Mouse (Mus musculus) limb, embryonic 14.5 days (tissue): Measurements from ENCODE around the gene Pyroxd1. TPM values are rescaled to one million over a fixed set of nuclear protein-coding genes. Genes with fewer than 3 reads are reported as not detected.

Source experiments
- ATAC-seq: fragments of 200-750 bp; cut with Nextera tagmentation; 2 replicates; pipeline ENCODE4 v1.8.0; 2017; ENCODE audit warnings: low read depth, moderate number of reproducible peaks, moderate TSS enrichment; ENCODE audit not compliant: low FRiP score
- DNase-seq: peaks from one replicate; pipeline ENCODE4 v3.0.0-alpha.2; 2015; ENCODE audit warnings: low spot score
- H3K27ac ChIP-seq: fragments of 300-500 bp; sonication (generic); replicated peaks from 2 replicates; pipeline ENCODE4 v1.5.1; 2014; ENCODE audit warnings: low read depth, mild to moderate bottlenecking, low read length, moderate library complexity, mixed read lengths
- H3K27me3 ChIP-seq: fragments of 300-500 bp; sonication (generic); 2 replicates; pipeline ENCODE4 v1.6.1; 2014; ENCODE audit warnings: low read length, mixed read lengths; ENCODE audit not compliant: control insufficient read depth, insufficient read depth
- H3K36me3 ChIP-seq: fragments of 300-500 bp; sonication (generic); 2 replicates; pipeline ENCODE4 v1.6.1; 2014; ENCODE audit warnings: mild to moderate bottlenecking, low read length, moderate library complexity, mixed read lengths; ENCODE audit not compliant: control insufficient read depth, insufficient read depth
- H3K4me1 ChIP-seq: fragments of 300-500 bp; sonication (generic); 2 replicates; pipeline ENCODE4 v1.6.1; 2014; ENCODE audit warnings: antibody characterized with exemption, low read length, mixed read lengths; ENCODE audit not compliant: control insufficient read depth, insufficient read depth
- H3K4me2 ChIP-seq: fragments of 300-500 bp; sonication (generic); replicated peaks from 2 replicates; pipeline ENCODE4 v1.6.1; 2014; ENCODE audit warnings: low read depth, mild to moderate bottlenecking, low read length, moderate library complexity; ENCODE audit not compliant: severe bottlenecking
- H3K4me3 ChIP-seq: fragments of 300-500 bp; sonication (generic); replicated peaks from 2 replicates; pipeline ENCODE4 v1.5.1; 2014; ENCODE audit warnings: low read length
- H3K9ac ChIP-seq: fragments of 300-500 bp; sonication (generic); 2 replicates; pipeline ENCODE4 v1.6.1; 2014; ENCODE audit warnings: mild to moderate bottlenecking, low read depth, low read length, moderate library complexity; ENCODE audit not compliant: severe bottlenecking
- H3K9me3 ChIP-seq: fragments of 300-500 bp; sonication (generic); 2 replicates; pipeline ENCODE4 v1.6.1; 2016; ENCODE audit warnings: low read length; ENCODE audit not compliant: control insufficient read depth
- POLR2A ChIP-seq: fragments of 200-500 bp; IDR thresholded peaks from 2 replicates; pipeline ENCODE4 v1.8.0; 2012; ENCODE audit warnings: inconsistent platforms, mild to moderate bottlenecking, moderate library complexity, borderline replicate concordance; ENCODE audit not compliant: insufficient read depth, insufficient read length; ENCODE audit errors: extremely low read depth
- WGBS: fragments of 180-500 bp; shearing (Covaris S2); extraction: QIAGEN DNeasy Blood & Tissue Kit; methylation state at CpG from one replicate; pipeline ENCODE4 v1.1.7; 2014; 5-methylcytosine and 5-hydroxymethylcytosine counted together
- polyA plus RNA-seq, 2 experiments: library from polyadenylated mRNA; depleted of rRNA in 1 of 2; stranded (reverse) in 1 of 2; unstranded in 1 of 2; fragments of >200 nt; fragmentation: Nextera tagmentation in 1 of 2; extraction: Ambion mirVana in 1 of 2; gene quantifications; 2 replicates each; pipeline versions ENCODE4 v1.2.1 to v1.2.3; 2012 to 2014

The Pyroxd1 gene
- polyA plus RNA-seq, 2 experiments = 9.7 to 15.1 TPM

DNA sequence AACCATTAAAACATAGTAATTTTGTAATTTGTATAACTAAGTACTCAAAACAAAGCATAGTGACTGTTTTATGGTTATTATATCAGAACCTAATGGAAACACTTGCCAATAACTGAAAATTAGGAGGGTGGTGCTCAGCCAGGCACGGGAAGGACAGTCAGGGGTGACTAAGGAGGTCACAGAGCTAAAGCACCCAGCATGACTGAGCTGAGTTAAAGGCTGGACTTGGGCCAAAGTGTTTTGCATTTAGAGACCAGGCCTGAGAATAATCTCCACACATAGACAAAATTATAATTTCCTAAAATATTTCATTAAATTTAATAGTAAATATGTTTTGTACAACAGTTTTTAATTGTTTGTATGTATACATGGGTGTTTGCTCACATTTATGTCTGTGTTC lies 31.6 kb downstream of the Pyroxd1 start:
- no peaks in the 10 kb centered on the region for H3K9me3 ChIP-seq
- TF ChIP-seq POLR2A = no peak
- H3K4me3 ChIP-seq = no peak overlapping the region
- H3K4me2 ChIP-seq = no peak overlapping the region
- H3K4me1 ChIP-seq = no peaks in the 10 kb centered on the region
- H3K9ac ChIP-seq = no peak overlapping the region
- WGBS = 68% methylated on average over 1 of the region's 1 CpGs
- no peak overlapping the region for H3K27ac ChIP-seq
- peaks cover 29% of the 10 kb centered on the region for H3K36me3 ChIP-seq
- no peaks in the 10 kb centered on the region for H3K27me3 ChIP-seq
- ATAC-seq (no peak), DNase-seq (no peak)

GRCm38 (mm10) chr6:142378576-142379330 lies 33.3 kb downstream of the Pyroxd1 start:
- H3K9ac ChIP-seq = no peak overlapping the region
- no peak overlapping the region for H3K27ac ChIP-seq
- no peaks in the 10 kb centered on the region for H3K4me1 ChIP-seq
- ATAC-seq = no peak
- no peaks in the 10 kb centered on the region for H3K27me3 ChIP-seq
- no peak for TF ChIP-seq POLR2A
- H3K4me3 ChIP-seq = no peak overlapping the region
- 88% methylated on average over 8 of the region's 8 CpGs for WGBS
- H3K4me2 ChIP-seq = no peak overlapping the region
- H3K36me3 ChIP-seq = peaks cover 19% of the 10 kb centered on the region
- DNase-seq = no peak
- no peaks in the 10 kb centered on the region for H3K9me3 ChIP-seq

DNA sequence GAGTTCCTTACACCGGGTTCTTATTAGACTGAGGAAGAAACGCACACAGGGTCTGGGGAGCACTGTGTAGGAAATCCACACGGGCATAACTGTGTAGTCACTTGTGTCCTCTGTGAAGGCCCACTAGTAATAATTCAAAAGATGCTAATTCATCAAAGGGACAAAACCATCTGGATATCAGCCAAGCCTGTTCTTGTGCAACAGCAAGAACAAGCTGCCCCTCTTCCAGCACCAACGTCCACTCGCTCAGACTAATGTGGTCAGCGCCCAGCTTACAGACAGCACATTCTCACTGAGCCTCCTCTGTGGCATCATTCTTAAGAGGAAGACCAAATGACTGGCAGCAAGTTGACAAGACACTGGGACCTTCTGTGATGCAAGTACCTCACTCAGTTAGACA lies 34.5 kb downstream of the Pyroxd1 start:
- no peak for ATAC-seq
- 85% methylated on average over 6 of the region's 6 CpGs for WGBS
- Histone ChIP-seq H3K4me3 (no peak overlapping the region), H3K9me3 (no peaks in the 10 kb centered on the region), H3K27me3 (no peaks in the 10 kb centered on the region), H3K4me1 (no peaks in the 10 kb centered on the region), H3K36me3 (peaks cover 10% of the 10 kb centered on the region), H3K4me2 (no peak overlapping the region), H3K27ac (no peak overlapping the region), H3K9ac (no peak overlapping the region)
- no peak for TF ChIP-seq POLR2A
- no peak for DNase-seq

DNA sequence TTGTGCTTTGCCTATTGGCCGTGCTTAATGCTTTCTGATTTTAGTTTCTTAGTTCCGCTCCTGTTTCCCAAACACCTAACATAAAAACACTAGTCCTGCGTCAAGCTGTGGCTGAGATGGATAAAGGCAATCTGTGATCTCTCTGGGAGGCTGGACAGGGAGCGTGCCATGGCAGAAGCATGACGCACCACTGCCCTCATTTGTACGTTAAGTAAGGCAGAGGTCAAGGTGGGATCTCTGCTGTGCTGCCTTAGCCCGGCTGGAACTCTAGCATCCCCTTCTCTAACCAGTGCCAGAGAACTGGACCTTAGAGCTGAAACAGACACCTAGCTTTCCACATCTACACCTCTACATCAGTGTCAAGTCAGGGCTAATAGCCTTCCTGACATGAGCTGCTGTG lies 36.2 kb downstream of the Pyroxd1 start:
- H3K27ac ChIP-seq = no peak overlapping the region
- no peaks in the 10 kb centered on the region for H3K9me3 ChIP-seq
- H3K27me3 ChIP-seq = no peaks in the 10 kb centered on the region
- peaks cover 4% of the 10 kb centered on the region; the same call in 1 of the 2 replicates for H3K4me1 ChIP-seq
- H3K36me3 ChIP-seq = peaks cover 4% of the 10 kb centered on the region
- ATAC-seq = no peak
- TF ChIP-seq POLR2A = no peak
- no peak overlapping the region for H3K4me3 ChIP-seq
- DNase-seq = no peak
- WGBS = 89% methylated on average over 7 of the region's 7 CpGs
- no peak overlapping the region for H3K9ac ChIP-seq
- no peak overlapping the region for H3K4me2 ChIP-seq

DNA sequence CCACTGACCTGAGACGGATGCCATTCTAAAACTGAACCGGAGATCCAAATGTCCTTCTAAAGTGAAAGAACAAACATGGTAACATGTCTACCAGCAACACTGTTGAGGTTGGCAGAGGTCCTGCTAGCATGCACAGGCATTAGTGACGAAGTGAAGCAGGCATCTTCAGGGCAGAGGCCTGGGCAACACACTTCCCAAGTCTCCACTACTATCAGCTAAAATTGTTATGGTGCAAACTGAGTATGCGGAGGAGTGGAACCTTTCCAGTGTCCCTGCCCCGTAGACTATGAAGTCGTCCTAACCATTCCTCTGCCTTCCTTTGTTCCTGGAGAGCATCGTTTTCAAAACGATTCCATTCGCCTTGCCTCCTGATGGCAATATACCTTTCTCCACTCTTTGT lies 39.1 kb downstream of the Pyroxd1 start:
- Histone ChIP-seq H3K9me3 (no peaks in the 10 kb centered on the region), H3K27me3 (no peaks in the 10 kb centered on the region), H3K4me2 (no peak overlapping the region), H3K9ac (no peak overlapping the region), H3K4me3 (no peak overlapping the region), H3K4me1 (peaks cover 17% of the 10 kb centered on the region), H3K36me3 (0 out of 2 replicates have a peak, but pooled peaks cover 5% of the 10 kb centered on the region), H3K27ac (no peak overlapping the region)
- WGBS = 91% methylated on average over 9 of the region's 9 CpGs
- no peak for ATAC-seq
- no peak for DNase-seq
- TF ChIP-seq POLR2A = no peak
